Mouse (Mus musculus) erythroblast, adult 5-6 weeks (primary cell): ENCODE data around the gene Dclre1c. TPM values are rescaled to one million over a fixed set of nuclear protein-coding genes. Genes with fewer than 3 reads are reported as not detected.
"Not testable (repeated sequence)": the region's sequence is repeated elsewhere in the genome, so short reads cannot be mapped to it uniquely, and the experiment has no call there.

ENCODE experiments used
- ATAC-seq: replicated peaks from 2 replicates; pipeline ENCODE4 v1.8.0; 2016; ENCODE audit warnings: moderate number of reproducible peaks, mild to moderate bottlenecking, moderate TSS enrichment, inconsistent platforms; ENCODE audit not compliant: poor library complexity, low FRiP score, severe bottlenecking
- total RNA-seq, 2 experiments: library from RNA; stranded (forward) in 1 of 2; stranded (reverse) in 1 of 2; fragments of 150-400 nt in 1 of 2; fragments of 200-764, 138-1000 nt in 1 of 2; gene quantifications; 2 replicates each; pipeline versions ENCODE4 v1.2.3 to v1.2.4; 2015 to 2017; ENCODE audit warnings: low replicate concordance in 2 of 2

The Dclre1c gene
- total RNA-seq (2015; ENCODE audit: low replicate concordance), result 10.2 and 14.8 TPM in 2 replicates
- total RNA-seq (2017; ENCODE audit: low replicate concordance), result 7.7 and 11.7 TPM in 2 replicates

- peak; percentile 99 for ATAC-seq
Observed at GRCm38 (mm10) chr2:3423841-3424578, at the start of gene Dclre1c. Gene Dclre1c (plus strand): TSS chr2:3424131.

- ATAC-seq, result no peak
Observed at GRCm38 (mm10) chr2:3387105-3387860, 36.6 kb upstream of the Dclre1c start.

- ATAC-seq, result no peak
Observed at GRCm38 (mm10) chr2:3391945-3392344, 32.0 kb upstream of the Dclre1c start.

GRCm38 (mm10) chr2:3397110-3397509 is 26.8 kb upstream of the Dclre1c start, which contains the start of gene Olah:
Gene Olah (minus strand): TSS chr2:3397210.
- ATAC-seq, result not testable (repeated sequence)

GRCm38 (mm10) chr2:3405981-3406380 is 17.9 kb upstream of the Dclre1c start:
- ATAC-seq, result no peak

GRCm38 (mm10) chr2:3407756-3408155 is 16.2 kb upstream of the Dclre1c start:
- no peak for ATAC-seq

- ATAC-seq, result peak; percentile 75; the same call in 1 of the 2 replicates
Observed at GRCm38 (mm10) chr2:3414241-3414640, 9.7 kb upstream of the Dclre1c start.

GRCm38 (mm10) chr2:3415676-3416075 is 8.3 kb upstream of the Dclre1c start:
- no peak for ATAC-seq

GRCm38 (mm10) chr2:3418883-3419431 is 5.0 kb upstream of the Dclre1c start:
- ATAC-seq, result peak; percentile 82

- ATAC-seq, result no peak
Observed at GRCm38 (mm10) chr2:3420157-3420556, 3.8 kb upstream of the Dclre1c start.

GRCm38 (mm10) chr2:3422548-3422947 is 1.4 kb upstream of the Dclre1c start, which contains the start of gene Meig1:
Gene Meig1 (minus strand): TSS chr2:3422648.
- no peak for ATAC-seq

GRCm38 (mm10) chr2:3424579-3424910 is 614 bp downstream of the Dclre1c start:
- no peak for ATAC-seq

- no peak for ATAC-seq
Observed at GRCm38 (mm10) chr2:3430956-3431355, 7.0 kb downstream of the Dclre1c start.

GRCm38 (mm10) chr2:3435369-3436061 is 11.6 kb downstream of the Dclre1c start:
- ATAC-seq, result no peak

- ATAC-seq, result no peak
Observed at GRCm38 (mm10) chr2:3437956-3438355, 14.0 kb downstream of the Dclre1c start.

- no peak for ATAC-seq
Observed at GRCm38 (mm10) chr2:3444206-3444605, 20.3 kb downstream of the Dclre1c start.

- ATAC-seq, result no peak
Observed at GRCm38 (mm10) chr2:3445984-3446383, 22.1 kb downstream of the Dclre1c start.

- no peak for ATAC-seq
Observed at GRCm38 (mm10) chr2:3449431-3449830, 25.5 kb downstream of the Dclre1c start.

GRCm38 (mm10) chr2:3453096-3453495 is 29.2 kb downstream of the Dclre1c start:
- no peak for ATAC-seq

GRCm38 (mm10) chr2:3456590-3456989 is 32.7 kb downstream of the Dclre1c start:
- ATAC-seq, result 0 out of 2 replicates have a peak, but pooled peaks have one; percentile 30
